Comparison of ENCODE assay signal across 10 mouse cellular contexts in genomic region chr4:69538172-69538908, GRCm38 (mm10).
DNase-seq lines count a peak whose midpoint lies in the region; ATAC-seq and TF ChIP-seq lines count a peak whose summit lies in the region.
"Had no signal": no experiment of that assay in that cellular context is flagged by ENCODE, and none has a peak within 500 bp of the region (broad histone marks: within the 10 kb centered on the region; RNA-seq: fewer than 3 reads in every experiment).

No protein-coding gene starts in this region.

- 73% methylated on average over 6 of the region's 6 CpGs for WGBS in forebrain, embryonic 15.5 days
- WGBS in forebrain, embryonic 10.5 days: 91% methylated on average over 6 of the region's 6 CpGs
- WGBS in forebrain, postnatal 0 days: 57% methylated on average over 6 of the region's 6 CpGs
- WGBS in kidney, embryonic 15.5 days: 73% methylated on average over 6 of the region's 6 CpGs

- H3K27ac ChIP-seq in forebrain, embryonic 15.5 days (replicated peaks): peak overlapping the region; percentile 42; the same call in 1 of the 2 replicates
- no peak overlapping the region for H3K27ac ChIP-seq in forebrain, embryonic 10.5 days
- H3K27ac ChIP-seq in forebrain, postnatal 0 days (ENCODE audit: low read depth, low read length): no peak overlapping the region
- H3K27ac ChIP-seq in kidney, embryonic 15.5 days: no peak overlapping the region
- H3K27ac ChIP-seq: heart, embryonic 13.5 days; limb, embryonic 15.5 days had no signal

- TF ChIP-seq CTCF in forebrain, postnatal 0 days (IDR thresholded peaks at IDR 0.05; ENCODE audit: low read depth): no peak

- no peaks in the 10 kb centered on the region for H3K36me3 ChIP-seq in forebrain, embryonic 15.5 days
- H3K36me3 ChIP-seq in forebrain, embryonic 10.5 days (replicated peaks): no peaks in the 10 kb centered on the region
- H3K36me3 ChIP-seq in forebrain, postnatal 0 days (ENCODE audit: insufficient read depth): no peaks in the 10 kb centered on the region
- no peaks in the 10 kb centered on the region for H3K36me3 ChIP-seq in kidney, embryonic 15.5 days
- H3K36me3 ChIP-seq: heart, embryonic 13.5 days; limb, embryonic 15.5 days had no signal

- no peaks in the 10 kb centered on the region for H3K4me1 ChIP-seq in forebrain, embryonic 15.5 days
- H3K4me1 ChIP-seq in forebrain, embryonic 10.5 days: no peaks in the 10 kb centered on the region
- H3K4me1 ChIP-seq in forebrain, postnatal 0 days (ENCODE audit: insufficient read depth): no peaks in the 10 kb centered on the region
- H3K4me1 ChIP-seq in kidney, embryonic 15.5 days: no peaks in the 10 kb centered on the region
- H3K4me1 ChIP-seq: heart, embryonic 13.5 days; limb, embryonic 15.5 days had no signal

- no peak overlapping the region for H3K9ac ChIP-seq in forebrain, embryonic 15.5 days (replicated peaks)
- no peak overlapping the region for H3K9ac ChIP-seq in forebrain, postnatal 0 days
- no peak overlapping the region for H3K9ac ChIP-seq in kidney, embryonic 15.5 days
- H3K9ac ChIP-seq: heart, embryonic 13.5 days; limb, embryonic 15.5 days had no signal

- no peak overlapping the region for H3K4me3 ChIP-seq in forebrain, embryonic 15.5 days
- H3K4me3 ChIP-seq in forebrain, embryonic 10.5 days: no peak overlapping the region
- no peak overlapping the region for H3K4me3 ChIP-seq in forebrain, postnatal 0 days (ENCODE audit: low read depth, low read length)
- H3K4me3 ChIP-seq in kidney, embryonic 15.5 days (replicated peaks): no peak overlapping the region
- H3K4me3 ChIP-seq: heart, embryonic 13.5 days; limb, embryonic 15.5 days had no signal

- no peak overlapping the region for H3K4me2 ChIP-seq in forebrain, embryonic 15.5 days (replicated peaks)
- no peak overlapping the region for H3K4me2 ChIP-seq in forebrain, postnatal 0 days (ENCODE audit: low read depth)
- no peak overlapping the region for H3K4me2 ChIP-seq in kidney, embryonic 15.5 days
- H3K4me2 ChIP-seq: heart, embryonic 13.5 days; limb, embryonic 15.5 days had no signal

- no peak for DNase-seq in forebrain, embryonic 10.5 days (ENCODE audit: extremely low spot score, low spot score)
- DNase-seq in forebrain, postnatal 0 days: peak; percentile 88
- peak; percentile 78 for DNase-seq in layer of hippocampus, adult 9-11 months
- DNase-seq in lung, postnatal 14 days: peak; percentile 17
- DNase-seq in adrenal gland, adult 18-20 months (ENCODE audit: low spot score in 2 of 2): no peak
- no peak for DNase-seq in ovary, postnatal 10 days (ENCODE audit: low spot score)

- H3K27me3 ChIP-seq in forebrain, embryonic 15.5 days: no peaks in the 10 kb centered on the region
- H3K27me3 ChIP-seq in forebrain, embryonic 10.5 days (ENCODE audit: poor library complexity, severe bottlenecking): no peaks in the 10 kb centered on the region
- H3K27me3 ChIP-seq in forebrain, postnatal 0 days (ENCODE audit: insufficient read depth, low read length): no peaks in the 10 kb centered on the region
- no peaks in the 10 kb centered on the region for H3K27me3 ChIP-seq in kidney, embryonic 15.5 days
- H3K27me3 ChIP-seq: heart, embryonic 13.5 days; limb, embryonic 15.5 days had no signal

- ATAC-seq in forebrain, embryonic 15.5 days (replicated peaks): peak; percentile 96
- peak; percentile 98 for ATAC-seq in forebrain, postnatal 0 days
- no peak for ATAC-seq in kidney, embryonic 15.5 days (replicated peaks; ENCODE audit: low FRiP score)

- H3K9me3 ChIP-seq in forebrain, embryonic 15.5 days: no peaks in the 10 kb centered on the region
- no peaks in the 10 kb centered on the region for H3K9me3 ChIP-seq in forebrain, embryonic 10.5 days
- H3K9me3 ChIP-seq in forebrain, postnatal 0 days (ENCODE audit: low read length): no peaks in the 10 kb centered on the region
- H3K9me3 ChIP-seq in kidney, embryonic 15.5 days (replicated peaks): no peaks in the 10 kb centered on the region
- H3K9me3 ChIP-seq: heart, embryonic 13.5 days; limb, embryonic 15.5 days had no signal

Comparison
In these comparisons a context has a peak if more than half of its experiments do, and no peak if none do; other contexts are left out.
1. DNase-seq: peak in forebrain, postnatal 0 days (single experiment), layer of hippocampus, adult 9-11 months (single experiment) and lung, postnatal 14 days (single experiment); none in forebrain, embryonic 10.5 days (single experiment), adrenal gland, adult 18-20 months (0 of 2) and ovary, postnatal 10 days (single experiment).